Mouse (Mus musculus): ENCODE data around the gene Actrt2. TPM values are rescaled to one million over a fixed set of nuclear protein-coding genes. Genes with fewer than 3 reads are reported as not detected.

Gene Actrt2
- polyA plus RNA-seq, 1 experiment from 2014 or later, result not detected

GRCm38 (mm10) chr4:154700921-154701412 lies 33.3 kb upstream of the Actrt2 start:
- DNase-seq (no peak), ATAC-seq (no peak)
- Histone ChIP-seq H3K9ac (replicated peaks) (no peak overlapping the region), H3K4me1 (ENCODE audit: insufficient read depth) (no peaks in the 10 kb centered on the region), H3K4me3 (ENCODE audit: low read depth, low read length) (no peak overlapping the region), H3K27ac (ENCODE audit: low read depth) (no peak overlapping the region), H3K4me2 (ENCODE audit: low read depth, low read length) (no peak overlapping the region), H3K9me3 (ENCODE audit: low read length) (no peaks in the 10 kb centered on the region), H3K36me3 (replicated peaks; ENCODE audit: insufficient read depth, low read length) (no peaks in the 10 kb centered on the region), H3K27me3 (ENCODE audit: insufficient read depth, low read length) (no peaks in the 10 kb centered on the region)
- 78% methylated on average over 13 of the region's 13 CpGs for WGBS (ENCODE audit: insufficient replicate concordance)
- TF ChIP-seq EP300 (IDR thresholded peaks at IDR 0.05; ENCODE audit: low read depth), result no peak
- no peak for TF ChIP-seq CTCF (IDR thresholded peaks at IDR 0.05; ENCODE audit: low read depth)

DNA sequence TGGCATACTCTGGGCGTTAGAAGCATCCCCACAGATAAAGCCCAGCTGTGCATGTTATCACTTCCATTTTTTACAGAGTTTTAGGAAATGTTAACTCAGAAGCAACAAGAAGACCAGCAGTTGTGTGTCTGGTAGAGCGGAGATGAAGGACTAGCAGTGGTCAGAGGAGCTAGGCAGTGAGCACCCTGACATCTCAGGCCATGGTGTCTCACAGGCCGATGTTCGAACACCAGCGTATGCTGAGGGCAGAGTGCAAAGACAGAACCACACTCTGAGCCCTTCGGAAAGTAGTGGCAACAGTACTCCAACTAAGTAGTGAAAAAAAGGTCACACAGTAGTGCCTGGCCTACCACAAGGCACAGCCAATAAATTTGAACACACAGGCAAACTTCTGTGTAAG lies 32.8 kb upstream of the Actrt2 start:
- H3K36me3 ChIP-seq (replicated peaks; ENCODE audit: insufficient read depth, low read length), result no peaks in the 10 kb centered on the region
- no peak overlapping the region for H3K9ac ChIP-seq (replicated peaks)
- no peaks in the 10 kb centered on the region for H3K4me1 ChIP-seq (ENCODE audit: insufficient read depth)
- no peak overlapping the region for H3K27ac ChIP-seq (ENCODE audit: low read depth)
- 80% methylated on average over 6 of the region's 6 CpGs for WGBS (ENCODE audit: insufficient replicate concordance)
- no peak overlapping the region for H3K4me2 ChIP-seq (ENCODE audit: low read depth, low read length)
- ATAC-seq, result no peak
- DNase-seq, result no peak
- H3K4me3 ChIP-seq (ENCODE audit: low read depth, low read length), result no peak overlapping the region
- no peaks in the 10 kb centered on the region for H3K27me3 ChIP-seq (ENCODE audit: insufficient read depth, low read length)
- H3K9me3 ChIP-seq (ENCODE audit: low read length), result no peaks in the 10 kb centered on the region
- TF ChIP-seq EP300 (IDR thresholded peaks at IDR 0.05; ENCODE audit: low read depth) (no peak), CTCF (IDR thresholded peaks at IDR 0.05; ENCODE audit: low read depth) (no peak)

- Histone ChIP-seq H3K9me3 (ENCODE audit: low read length) (no peaks in the 10 kb centered on the region), H3K36me3 (replicated peaks; ENCODE audit: insufficient read depth, low read length) (no peaks in the 10 kb centered on the region), H3K27ac (ENCODE audit: low read depth) (no peak overlapping the region), H3K4me2 (ENCODE audit: low read depth, low read length) (no peak overlapping the region), H3K27me3 (ENCODE audit: insufficient read depth, low read length) (no peaks in the 10 kb centered on the region), H3K4me3 (ENCODE audit: low read depth, low read length) (no peak overlapping the region), H3K9ac (replicated peaks) (no peak overlapping the region), H3K4me1 (ENCODE audit: insufficient read depth) (no peaks in the 10 kb centered on the region)
- no peak for TF ChIP-seq CTCF (IDR thresholded peaks at IDR 0.05; ENCODE audit: low read depth)
- no peak for TF ChIP-seq EP300 (IDR thresholded peaks at IDR 0.05; ENCODE audit: low read depth)
- ATAC-seq (peak; percentile 44; the same call in 1 of the 2 replicates), DNase-seq (no peak)
- WGBS (ENCODE audit: insufficient replicate concordance), result 44% methylated on average over 8 of the region's 8 CpGs
Measured at GRCm38 (mm10) chr4:154699236-154699635, 31.6 kb upstream of the Actrt2 start.

- Histone ChIP-seq H3K4me2 (ENCODE audit: low read depth, low read length) (no peak overlapping the region), H3K27ac (ENCODE audit: low read depth) (no peak overlapping the region), H3K4me1 (ENCODE audit: insufficient read depth) (no peaks in the 10 kb centered on the region), H3K9me3 (ENCODE audit: low read length) (no peaks in the 10 kb centered on the region), H3K36me3 (replicated peaks; ENCODE audit: insufficient read depth, low read length) (no peaks in the 10 kb centered on the region), H3K9ac (replicated peaks) (no peak overlapping the region), H3K27me3 (ENCODE audit: insufficient read depth, low read length) (no peaks in the 10 kb centered on the region), H3K4me3 (ENCODE audit: low read depth, low read length) (no peak overlapping the region)
- DNase-seq (no peak), ATAC-seq (no peak)
- WGBS (ENCODE audit: insufficient replicate concordance), result 91% methylated on average over 1 of the region's 1 CpGs
- TF ChIP-seq CTCF (IDR thresholded peaks at IDR 0.05; ENCODE audit: low read depth) (no peak), EP300 (IDR thresholded peaks at IDR 0.05; ENCODE audit: low read depth) (no peak)
Measured at GRCm38 (mm10) chr4:154698631-154699030, 31.0 kb upstream of the Actrt2 start.

DNA sequence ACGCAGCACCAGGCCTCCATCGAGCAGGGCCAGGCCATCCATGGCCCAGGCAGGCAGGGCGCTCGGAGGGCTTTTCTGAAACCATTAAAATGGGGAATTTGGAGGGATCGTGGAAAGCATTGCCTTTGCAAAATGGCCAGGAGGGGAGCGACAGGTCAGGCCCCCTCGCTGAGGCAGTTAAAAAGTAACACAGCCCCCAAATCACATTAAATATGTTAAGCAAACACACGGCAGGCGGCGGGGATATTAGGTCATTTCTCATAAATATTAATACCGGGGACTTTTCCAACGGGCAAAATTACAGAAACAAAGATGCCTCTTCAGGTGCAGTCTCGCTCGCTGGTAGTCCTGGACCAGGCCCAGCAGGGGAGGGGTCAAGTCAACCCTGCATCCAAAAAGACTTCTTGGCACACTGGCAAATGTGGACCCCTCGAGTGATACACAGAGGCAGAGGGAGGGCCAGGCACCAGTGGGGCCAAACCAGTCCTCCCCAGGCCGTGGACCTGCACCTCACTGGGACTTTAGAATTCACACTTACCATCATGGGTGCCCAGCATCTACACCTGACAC lies 30.4 kb upstream of the Actrt2 start:
- TF ChIP-seq EP300 (IDR thresholded peaks at IDR 0.05; ENCODE audit: low read depth) (no peak), CTCF (IDR thresholded peaks at IDR 0.05; ENCODE audit: low read depth) (no peak)
- Histone ChIP-seq H3K9ac (replicated peaks) (no peak overlapping the region), H3K36me3 (replicated peaks; ENCODE audit: insufficient read depth, low read length) (no peaks in the 10 kb centered on the region), H3K27ac (ENCODE audit: low read depth) (no peak overlapping the region), H3K27me3 (ENCODE audit: insufficient read depth, low read length) (no peaks in the 10 kb centered on the region), H3K4me1 (ENCODE audit: insufficient read depth) (no peaks in the 10 kb centered on the region), H3K9me3 (ENCODE audit: low read length) (no peaks in the 10 kb centered on the region), H3K4me3 (ENCODE audit: low read depth, low read length) (no peak overlapping the region), H3K4me2 (ENCODE audit: low read depth, low read length) (no peak overlapping the region)
- no peak for DNase-seq
- ATAC-seq, result no peak
- WGBS (ENCODE audit: insufficient replicate concordance), result 81% methylated on average over 16 of the region's 16 CpGs

DNA sequence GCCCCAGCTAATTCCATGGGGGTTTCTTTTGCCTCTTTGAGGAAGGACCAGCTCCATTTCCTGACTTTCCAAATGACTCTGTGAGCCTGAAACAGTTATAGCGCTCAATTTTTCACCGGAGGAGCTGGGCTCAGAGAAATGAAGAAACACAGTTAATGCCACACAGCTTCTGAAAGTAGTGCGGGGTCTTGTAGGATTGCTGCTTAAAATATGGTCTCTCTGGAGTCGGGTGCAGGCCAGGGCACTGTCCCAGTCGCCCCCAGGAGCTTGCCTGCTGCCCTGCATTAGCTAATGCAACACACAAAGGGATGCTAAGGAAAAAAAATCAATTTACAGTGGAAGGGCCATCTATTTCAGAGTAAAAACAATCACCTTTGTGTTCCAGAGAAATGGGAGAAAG lies 29.8 kb upstream of the Actrt2 start:
- 77% methylated on average over 5 of the region's 5 CpGs for WGBS (ENCODE audit: insufficient replicate concordance)
- ATAC-seq, result no peak
- no peaks in the 10 kb centered on the region for H3K36me3 ChIP-seq (replicated peaks; ENCODE audit: insufficient read depth, low read length)
- H3K4me3 ChIP-seq (ENCODE audit: low read depth, low read length), result no peak overlapping the region
- H3K27me3 ChIP-seq (ENCODE audit: insufficient read depth, low read length), result no peaks in the 10 kb centered on the region
- H3K27ac ChIP-seq (ENCODE audit: low read depth), result no peak overlapping the region
- DNase-seq, result no peak
- no peaks in the 10 kb centered on the region for H3K4me1 ChIP-seq (ENCODE audit: insufficient read depth)
- no peak overlapping the region for H3K9ac ChIP-seq (replicated peaks)
- no peak overlapping the region for H3K4me2 ChIP-seq (ENCODE audit: low read depth, low read length)
- H3K9me3 ChIP-seq (ENCODE audit: low read length), result no peaks in the 10 kb centered on the region
- TF ChIP-seq CTCF (IDR thresholded peaks at IDR 0.05; ENCODE audit: low read depth), result no peak
- TF ChIP-seq EP300 (IDR thresholded peaks at IDR 0.05; ENCODE audit: low read depth), result no peak
